Mouse (Mus musculus): ENCODE measurements around the gene Olfr313. TPM values are rescaled to one million over a fixed set of nuclear protein-coding genes. Genes with fewer than 3 reads are reported as not detected.
"Not testable (repeated sequence)": the region's sequence is repeated elsewhere in the genome, so short reads cannot be mapped to it uniquely, and the experiment has no call there.

The Olfr313 gene
- polyA plus RNA-seq (2017; shearing (Covaris generic)) = not detected

DNA sequence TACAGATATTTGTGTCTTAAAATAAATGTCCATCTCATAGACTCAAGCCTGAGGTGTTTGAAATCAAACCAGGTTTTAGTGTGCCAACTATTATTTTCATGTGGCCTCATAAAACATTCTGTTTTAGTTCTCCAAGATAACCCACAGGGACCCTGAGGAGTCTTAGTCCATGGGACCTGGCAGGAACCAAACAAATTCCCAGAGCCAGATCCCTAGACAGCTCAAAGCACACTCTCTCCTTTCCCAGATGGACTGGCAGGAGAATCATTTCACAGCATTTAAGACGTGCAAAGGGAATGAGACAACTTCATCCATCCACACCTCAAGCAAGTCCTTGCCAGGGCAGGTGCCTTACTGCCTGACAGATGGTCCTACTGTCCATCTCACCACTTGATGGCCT is at the start of gene Olfr313:
Gene Olfr313, plus strand, starts transcription at position 301 of the 400 bp plus-strand sequence.
- not testable (repeated sequence) for ATAC-seq

DNA sequence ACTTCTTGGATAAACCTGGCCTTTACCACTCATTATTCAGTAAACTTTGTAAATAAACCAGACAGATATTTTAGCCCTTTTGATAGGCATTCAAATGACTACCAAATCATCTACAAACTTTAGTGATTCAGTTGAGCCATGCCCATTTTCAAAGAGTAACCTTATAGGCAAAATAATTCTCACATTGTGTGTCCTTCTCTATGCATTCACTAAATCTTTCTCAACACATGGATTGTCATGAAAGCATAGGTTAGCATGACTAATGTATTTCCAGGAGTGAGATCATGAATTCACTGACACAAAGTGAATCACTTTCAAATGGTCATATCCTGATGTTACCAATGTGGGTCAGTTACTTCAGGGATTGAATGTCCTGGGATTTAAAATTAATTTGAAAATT is 41.9 kb upstream of the Olfr313 start, which contains the start of gene Olfr315:
Gene Olfr315, plus strand, starts transcription at position 301 of the 400 bp plus-strand sequence.
- no peak for ATAC-seq

DNA sequence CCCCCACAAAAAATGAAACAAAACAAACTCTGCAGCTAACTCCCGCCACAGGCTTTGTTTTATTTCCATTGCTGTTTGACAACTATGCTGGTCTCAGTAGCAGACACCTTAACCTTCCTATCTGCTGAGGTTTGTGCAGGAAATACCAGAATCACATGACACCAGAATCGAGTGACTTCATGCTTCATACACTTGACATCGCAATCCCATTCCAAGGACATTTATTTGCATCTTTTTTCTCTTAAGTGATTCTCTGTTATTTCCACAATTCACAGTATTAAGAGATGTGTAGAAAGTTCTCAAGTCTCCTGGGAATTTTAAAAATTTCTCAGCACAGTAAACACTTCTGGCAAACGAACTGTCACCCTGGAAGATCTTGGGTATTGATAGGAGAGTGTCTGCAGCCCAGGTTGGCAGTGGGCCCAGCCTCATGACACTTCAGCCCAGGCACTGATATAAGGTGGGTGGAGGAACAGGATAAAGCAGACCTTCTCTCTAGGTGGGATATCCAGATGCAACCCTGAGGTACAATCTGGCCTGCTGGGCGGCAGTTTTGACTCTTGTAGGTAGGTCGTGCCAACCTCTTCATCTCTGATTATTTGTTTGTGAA is 32.2 kb upstream of the Olfr313 start, which contains the start of gene Olfr314:
Gene Olfr314, plus strand, starts transcription at position 473 of the 610 bp plus-strand sequence.
- ATAC-seq = no peak

DNA sequence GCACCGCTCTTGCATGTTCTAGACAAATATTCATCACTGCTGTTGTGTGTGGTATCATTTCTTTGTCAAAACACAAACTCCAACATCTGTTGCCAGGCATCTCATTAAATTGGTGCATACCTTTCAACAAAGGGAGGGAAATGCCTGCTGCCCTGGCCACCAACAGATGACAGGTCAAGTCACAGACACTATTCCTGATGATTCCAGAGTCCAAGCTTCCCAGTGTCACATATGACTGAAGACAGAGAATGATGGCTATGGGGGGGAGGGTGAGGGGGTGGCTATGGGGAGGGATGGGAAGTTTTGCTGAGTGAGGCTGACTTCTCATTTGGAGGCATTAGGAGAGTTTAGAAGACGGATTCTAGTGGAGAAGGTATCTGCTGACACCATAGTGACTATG is 30.6 kb upstream of the Olfr313 start:
- ATAC-seq = no peak

DNA sequence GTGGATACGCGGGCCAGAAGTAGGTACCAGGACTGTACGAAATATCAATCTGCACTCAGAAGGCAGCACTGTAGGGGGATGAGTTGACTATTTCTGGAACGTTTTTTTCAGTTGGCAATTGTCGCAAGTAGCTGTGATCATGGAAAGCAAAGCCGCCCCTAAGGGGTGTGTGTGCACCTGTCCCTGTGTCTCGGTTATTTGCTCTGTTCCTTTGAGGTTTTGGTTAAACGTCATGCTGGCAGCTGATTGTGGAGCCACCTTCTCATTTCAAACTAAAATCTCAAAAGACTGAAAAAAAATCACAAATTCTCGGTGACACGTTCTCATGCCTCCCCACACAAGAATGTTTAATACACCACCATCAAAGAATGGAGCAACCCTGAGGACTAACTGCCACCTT is 27.1 kb upstream of the Olfr313 start:
- no peak for ATAC-seq

DNA sequence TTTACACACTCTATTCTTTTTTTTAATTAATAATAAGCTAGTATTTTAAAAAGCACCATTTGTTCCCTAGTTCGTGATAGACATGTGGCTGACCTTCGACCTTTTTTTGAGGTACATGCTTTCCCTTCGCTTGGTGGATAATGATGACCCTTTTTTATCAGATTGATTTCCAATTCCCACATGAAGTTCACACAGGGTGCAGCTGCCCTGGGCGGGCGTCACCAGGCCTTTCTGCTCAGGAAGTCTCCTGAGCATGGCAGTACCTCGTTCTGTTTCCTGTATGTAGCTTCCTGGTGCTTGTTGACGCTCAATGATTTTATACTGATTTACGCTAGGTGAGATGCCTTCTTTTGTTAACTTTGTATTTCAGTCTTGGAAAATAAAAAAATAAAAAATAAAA is 26.5 kb upstream of the Olfr313 start:
- no peak for ATAC-seq

DNA sequence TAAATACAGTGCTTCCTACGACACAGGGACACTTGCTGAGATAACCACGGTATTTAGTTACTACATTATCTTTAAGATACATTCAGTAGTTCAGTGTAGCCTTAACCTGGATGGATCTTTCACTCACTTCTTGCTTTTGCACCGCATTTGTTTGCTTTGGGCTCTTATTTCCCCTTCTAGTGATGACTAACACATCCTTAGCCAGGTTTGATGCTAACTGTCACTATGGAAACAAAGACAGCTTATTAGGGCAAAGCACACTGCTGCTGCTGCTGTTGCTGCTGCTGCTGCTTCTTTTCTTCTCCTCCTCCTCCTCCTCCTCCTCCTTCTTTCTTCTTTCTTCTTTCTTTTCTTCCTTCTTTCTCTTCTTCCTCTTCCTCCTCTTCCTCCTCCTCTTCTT is 25.3 kb upstream of the Olfr313 start:
- ATAC-seq = no peak

DNA sequence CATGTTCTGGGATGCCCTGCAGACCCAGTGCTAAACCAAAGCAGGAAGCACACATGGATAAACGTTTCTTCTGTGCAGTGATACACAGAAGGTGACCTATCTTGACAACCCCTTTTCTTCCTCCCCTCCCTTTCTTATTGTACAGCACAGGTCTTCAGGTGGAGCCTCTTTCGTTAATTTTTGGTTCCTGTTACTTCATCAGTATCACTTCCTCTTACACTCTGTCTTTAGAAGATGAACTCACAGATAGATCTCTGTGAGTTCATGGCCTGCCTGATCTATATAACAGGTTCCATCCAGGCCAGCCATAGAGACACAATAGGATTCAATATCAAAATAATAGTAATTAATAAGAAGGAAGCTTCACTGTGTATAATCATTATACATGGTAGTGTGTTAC is 24.7 kb upstream of the Olfr313 start:
- ATAC-seq = no peak

DNA sequence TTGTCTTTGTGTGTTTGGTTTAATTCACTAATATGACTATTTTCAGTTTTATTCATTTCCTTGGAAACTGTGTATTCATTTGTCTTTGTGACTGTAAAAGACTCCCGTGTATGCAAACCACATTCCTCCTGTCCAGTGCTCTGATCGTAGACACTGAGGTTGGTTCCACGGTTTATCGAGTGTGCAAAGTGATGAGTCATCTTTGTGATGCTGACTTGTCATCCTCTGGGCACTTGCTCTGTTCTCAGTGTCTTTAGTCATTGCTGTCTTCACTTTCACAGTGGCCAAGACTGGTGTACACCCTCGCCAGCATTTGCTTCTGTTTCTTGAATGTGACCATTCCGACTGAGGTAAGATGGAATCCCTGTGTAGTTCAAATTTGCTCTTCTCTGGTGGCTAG is 24.2 kb upstream of the Olfr313 start:
- no peak for ATAC-seq

DNA sequence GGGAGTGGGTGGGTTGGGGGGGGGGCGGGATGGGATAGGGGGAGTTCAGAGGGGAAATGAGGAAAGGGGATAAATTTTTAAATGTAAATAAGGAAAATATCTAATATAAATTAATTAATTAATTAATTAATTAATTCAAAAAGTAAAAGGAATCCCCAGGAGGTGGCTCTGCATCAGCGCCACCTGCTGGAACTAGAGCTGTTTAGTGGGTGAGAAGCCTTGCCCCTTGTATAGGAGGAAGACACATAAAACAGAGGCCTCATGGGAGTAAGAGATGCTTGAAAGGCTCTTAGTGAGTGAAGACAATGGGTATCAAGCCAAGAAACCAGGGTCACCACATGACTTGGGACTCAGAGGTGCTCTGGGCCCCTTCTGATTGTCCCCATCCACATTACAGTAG is 18.9 kb upstream of the Olfr313 start:
- no peak for ATAC-seq

DNA sequence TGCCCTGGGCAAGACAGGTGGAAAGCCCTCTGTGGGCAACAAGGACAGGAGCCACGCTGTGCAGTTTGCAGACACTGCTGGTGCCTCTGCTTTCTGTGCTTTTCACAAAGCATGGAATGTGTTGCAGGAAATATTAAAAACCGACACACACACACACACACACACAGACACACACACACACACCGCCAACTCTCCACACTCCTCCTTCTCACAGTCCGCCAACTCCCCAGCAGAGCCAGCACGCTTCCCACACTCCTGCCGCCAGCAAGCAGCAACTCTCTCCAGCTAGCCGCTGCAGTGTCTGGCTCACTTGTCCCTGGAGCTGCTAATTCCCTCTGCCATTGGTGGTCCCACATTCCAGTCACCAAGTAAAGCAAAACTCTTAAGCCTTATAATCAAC is 17.9 kb upstream of the Olfr313 start:
- ATAC-seq = no peak

DNA sequence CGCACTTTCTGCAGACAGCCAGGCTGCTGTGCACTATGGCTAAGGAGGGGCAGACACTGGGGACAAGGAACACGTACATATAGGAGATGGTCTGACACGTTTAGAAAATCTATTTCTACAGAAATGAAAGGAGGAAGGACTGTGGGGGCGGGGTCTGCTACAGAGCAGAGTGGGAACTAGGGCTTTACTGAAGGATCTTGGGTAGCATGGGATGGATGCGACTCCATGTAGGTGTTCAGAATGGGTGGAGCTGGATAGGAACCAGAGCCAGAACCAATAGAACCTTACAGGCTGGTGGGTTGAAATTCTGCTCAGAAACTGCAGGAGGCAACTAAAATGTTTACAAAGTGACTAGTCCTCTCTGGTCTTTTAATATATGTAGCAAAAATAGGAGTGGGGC is 15.1 kb upstream of the Olfr313 start:
- no peak for ATAC-seq

DNA sequence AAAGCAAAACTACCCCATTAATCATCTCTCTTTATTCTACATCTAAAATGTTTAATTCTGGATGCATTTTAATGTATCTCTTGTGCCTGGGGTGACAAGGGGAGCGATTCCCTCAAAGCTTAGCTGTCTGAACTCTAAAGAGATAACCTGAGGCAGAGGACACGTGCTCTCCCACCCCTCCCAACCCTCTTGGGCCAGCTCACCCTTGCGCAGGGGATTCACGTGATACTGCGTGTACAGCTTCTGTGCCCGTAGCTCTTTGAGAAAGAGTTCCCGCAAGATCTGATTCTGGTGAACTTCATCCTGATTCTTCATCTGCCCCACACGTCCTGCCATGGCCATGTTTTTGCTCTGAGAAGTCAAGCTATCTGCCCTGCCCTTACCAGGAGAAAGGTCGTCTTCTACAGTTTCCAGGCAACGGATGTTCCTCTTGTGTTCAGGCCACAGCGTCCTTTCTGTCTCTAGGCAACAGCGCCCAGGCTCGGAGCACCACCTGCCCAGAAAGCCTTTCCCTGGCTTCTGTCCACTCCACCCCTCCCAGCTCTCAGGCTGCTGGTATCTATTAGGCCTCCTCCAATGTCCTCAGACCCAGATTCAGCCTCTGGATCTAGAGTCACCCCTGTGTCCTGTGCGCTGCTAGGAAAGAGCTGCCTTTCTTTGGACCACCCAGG is 13.1 kb upstream of the Olfr313 start, which contains the start of gene Fam183b:
Gene Fam183b, minus strand, starts transcription at position 403 of the 671 bp plus-strand sequence.
- ATAC-seq = no peak

DNA sequence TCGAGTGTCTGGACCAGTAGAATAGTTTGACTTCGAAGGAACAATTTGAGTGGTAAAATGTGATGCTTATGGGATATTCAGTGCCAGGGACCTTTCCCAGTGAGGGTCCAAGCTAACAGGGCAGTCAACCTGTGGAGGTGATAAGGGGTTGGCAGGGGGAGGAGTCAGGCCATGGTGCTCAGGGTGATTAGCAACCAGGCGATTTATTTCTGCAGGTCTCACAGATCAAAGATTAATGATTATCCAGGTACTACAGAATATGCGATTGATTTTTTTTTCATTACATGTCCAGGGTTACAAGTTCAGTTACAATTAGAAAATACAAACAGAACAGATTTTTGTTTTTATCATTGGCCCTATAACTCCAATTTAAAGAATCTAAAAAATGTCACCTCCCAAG is 10.9 kb upstream of the Olfr313 start:
- ATAC-seq = no peak

DNA sequence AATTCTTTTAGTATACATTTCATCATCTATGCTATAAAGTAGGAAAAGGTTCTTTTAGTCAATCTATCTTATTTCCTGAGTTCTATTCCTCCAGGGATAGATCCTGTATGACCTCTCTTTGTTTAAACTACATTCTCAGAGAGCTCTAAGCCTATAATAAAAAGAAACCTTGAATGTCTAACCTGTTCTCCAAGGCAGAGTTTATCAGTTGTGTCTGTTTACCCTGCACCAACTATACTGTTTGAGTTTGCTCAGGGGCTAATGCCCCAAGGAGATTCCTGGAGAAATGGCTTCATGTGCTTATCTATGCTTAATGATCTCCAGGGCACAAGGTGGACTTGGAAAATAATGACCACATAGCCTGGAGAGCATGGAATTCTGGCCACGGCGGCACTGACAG is 10.4 kb upstream of the Olfr313 start:
- no peak for ATAC-seq

DNA sequence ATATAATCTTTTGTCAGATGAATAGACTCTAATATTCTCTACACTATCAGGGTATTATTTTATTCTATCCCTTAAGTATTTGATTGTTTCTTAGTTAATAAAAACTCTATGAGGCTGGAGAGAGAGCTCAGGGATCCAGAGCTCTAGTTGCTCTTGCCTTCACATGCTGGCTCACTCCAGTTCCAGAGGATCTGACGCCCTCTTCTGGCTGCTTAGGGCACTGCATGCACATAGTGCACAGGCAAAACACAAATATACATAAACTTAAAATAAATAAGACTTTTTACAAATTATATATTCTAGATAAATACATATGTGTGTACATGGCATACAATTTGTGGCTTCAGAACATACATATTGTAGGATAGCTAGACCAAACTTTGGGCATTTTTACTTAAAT is 2.8 kb upstream of the Olfr313 start:
- ATAC-seq = no peak

DNA sequence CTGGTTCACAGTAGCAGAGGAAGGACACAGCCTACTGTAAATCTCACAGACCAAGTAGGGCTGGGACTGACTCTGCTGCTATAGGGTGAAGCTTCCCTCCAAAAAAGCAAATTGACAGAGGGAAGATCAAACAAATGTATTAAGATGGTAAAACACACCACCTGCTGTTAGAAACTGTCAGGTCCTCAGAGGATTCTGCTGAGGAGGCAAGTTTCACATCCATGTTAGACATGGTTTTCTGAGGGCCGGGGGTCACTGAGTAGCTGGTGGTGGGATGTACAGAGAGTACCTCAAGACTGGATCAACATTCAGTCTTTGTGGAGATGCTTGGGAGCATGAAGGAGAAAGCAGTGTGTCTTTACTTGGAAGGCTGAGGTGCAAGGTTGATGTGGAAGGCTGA is 876 bp downstream of the Olfr313 start:
- ATAC-seq = no peak

DNA sequence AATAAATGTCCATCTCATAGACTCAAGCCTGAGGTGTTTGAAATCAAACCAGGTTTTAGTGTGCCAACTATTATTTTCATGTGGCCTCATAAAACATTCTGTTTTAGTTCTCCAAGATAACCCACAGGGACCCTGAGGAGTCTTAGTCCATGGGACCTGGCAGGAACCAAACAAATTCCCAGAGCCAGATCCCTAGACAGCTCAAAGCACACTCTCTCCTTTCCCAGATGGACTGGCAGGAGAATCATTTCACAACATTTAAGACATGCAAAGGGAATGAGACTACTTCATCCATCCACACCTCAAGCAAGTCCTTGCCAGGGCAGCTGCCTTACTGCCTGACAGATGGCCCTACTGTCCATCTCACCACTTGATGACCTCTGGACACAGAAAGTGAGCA is 14.1 kb downstream of the Olfr313 start, which contains the start of gene Olfr312:
Gene Olfr312, plus strand, starts transcription at position 301 of the 400 bp plus-strand sequence.
- ATAC-seq = not testable (repeated sequence)

DNA sequence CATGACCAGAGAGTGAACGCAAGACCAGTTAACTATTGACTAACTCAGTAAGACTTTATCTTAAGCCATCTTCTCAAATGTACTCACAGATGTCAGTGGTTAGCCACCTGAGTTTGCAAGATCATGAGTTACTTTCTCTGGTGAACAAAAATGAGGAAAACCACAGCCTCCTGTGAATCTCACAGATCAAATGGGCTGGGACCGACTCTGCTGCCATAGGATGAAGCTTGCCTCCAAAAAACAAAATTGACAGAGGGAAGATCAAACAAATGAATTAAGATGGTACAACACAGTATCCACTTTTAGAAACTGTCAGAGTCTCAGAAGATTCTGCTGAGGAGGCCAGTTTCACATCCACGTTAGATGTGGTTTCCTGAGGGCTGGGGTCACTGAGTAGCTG is 15.0 kb downstream of the Olfr313 start:
- ATAC-seq = no peak

DNA sequence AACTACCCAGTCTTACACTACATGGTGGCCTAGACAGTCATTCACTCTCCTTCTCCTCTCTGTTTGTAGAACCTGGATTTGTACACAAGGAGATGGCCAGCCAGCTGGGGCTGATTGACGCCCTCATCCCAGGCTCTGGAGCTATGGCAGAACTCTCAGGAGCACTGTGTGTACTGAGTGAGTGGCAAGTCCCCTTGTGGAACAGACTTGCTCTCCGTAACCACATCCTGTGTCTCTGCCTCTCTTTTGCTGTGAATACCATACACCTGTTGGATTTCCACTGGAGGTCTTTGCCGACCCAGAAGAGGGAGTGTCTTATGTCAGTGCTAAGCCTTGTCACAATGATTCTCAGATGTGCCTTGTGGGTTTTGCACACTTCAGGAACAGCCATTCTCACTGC is 17.7 kb downstream of the Olfr313 start:
- ATAC-seq = not testable (repeated sequence)

DNA sequence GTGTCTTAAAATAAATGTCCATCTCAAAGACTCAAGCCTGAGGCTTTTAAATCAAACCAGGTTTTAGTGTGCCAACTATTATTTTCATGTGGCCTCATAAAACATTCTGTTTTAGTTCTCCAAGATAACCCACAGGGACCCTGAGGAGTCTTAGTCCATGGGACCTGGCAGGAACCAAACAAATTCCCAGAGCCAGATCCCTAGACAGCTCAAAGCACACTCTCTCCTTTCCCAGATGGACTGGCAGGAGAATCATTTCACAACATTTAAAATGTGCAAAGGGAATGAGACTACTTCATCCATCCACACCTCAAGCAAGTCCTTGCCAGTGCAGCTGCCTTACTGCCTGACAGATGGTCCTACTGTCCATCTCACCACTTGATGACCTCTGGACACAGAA is 24.2 kb downstream of the Olfr313 start, which contains the start of gene Olfr311:
Gene Olfr311, plus strand, starts transcription at position 301 of the 400 bp plus-strand sequence.
- not testable (repeated sequence) for ATAC-seq

DNA sequence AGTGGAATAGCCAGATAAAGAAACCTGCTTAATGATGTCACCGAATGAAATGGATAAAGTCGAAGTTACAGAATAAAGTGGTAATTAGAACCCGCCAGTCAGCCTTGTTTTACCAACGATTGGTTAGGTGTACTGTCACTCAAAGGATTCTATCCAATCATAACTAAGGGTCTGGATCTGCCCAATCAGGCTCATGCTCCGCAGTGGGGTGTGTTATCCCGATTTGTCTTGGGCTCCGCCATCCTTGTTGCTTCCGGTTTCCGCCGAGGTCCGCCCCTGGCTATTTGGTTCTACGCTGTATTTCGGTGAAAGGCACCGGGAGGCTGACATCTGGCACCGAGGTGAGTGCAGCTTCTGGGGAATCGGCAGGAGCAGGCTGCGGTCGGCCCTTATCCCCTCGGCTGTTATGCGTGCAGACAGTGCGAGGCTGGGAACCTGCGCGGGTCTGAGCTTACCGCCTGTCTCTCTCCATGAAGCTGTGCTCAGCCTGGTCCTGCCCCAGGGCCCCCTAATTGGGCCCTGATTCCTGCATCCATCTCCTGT is 32.2 kb downstream of the Olfr313 start, which contains the start of gene Gm12258:
Gene Gm12258, plus strand, starts transcription at position 240 of the 543 bp plus-strand sequence.
- ATAC-seq = peak; percentile 100

DNA sequence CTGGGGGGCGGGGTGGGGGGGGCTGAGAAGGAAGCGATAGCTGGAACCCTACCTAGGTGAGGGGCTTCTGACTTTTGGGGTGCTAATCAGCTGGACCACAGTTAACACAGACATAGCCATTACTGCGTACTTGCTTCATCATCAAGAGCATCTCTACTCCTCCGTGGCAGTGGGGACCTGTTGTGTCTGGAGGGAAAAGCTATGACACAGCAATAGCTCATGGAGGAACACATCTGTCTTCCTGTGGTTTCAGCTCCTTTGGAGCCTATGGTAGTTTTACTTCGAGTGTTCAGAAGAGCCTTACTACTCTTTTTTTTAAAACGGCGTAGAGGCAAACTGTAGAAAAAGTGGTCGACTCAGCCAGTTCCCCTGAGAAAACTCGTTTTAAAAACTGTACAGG is 32.8 kb downstream of the Olfr313 start:
- no peak for ATAC-seq

DNA sequence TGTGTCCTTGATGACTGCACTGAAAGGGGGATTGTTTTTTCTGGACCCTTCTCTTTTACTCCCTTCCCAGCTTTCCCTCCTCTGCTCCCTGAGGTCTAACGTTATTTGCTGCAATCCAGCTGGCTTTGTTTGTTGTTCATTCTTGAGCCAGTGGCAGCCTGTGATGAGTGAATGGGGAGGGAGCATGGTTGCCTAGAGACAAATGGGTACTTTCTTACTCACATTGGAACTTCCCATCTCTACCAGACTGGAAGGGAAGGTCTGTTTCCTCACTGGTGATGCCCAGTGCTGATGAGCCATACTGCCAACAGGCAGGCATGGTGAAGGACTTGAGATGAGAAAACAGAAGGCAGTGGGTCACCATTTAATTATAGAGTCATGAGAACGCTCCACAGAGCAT is 34.9 kb downstream of the Olfr313 start:
- no peak for ATAC-seq

All from inflammation-experienced regulatory T-cells, adult 6 months (primary cell).